Mouse (Mus musculus) retina, postnatal 1 day (tissue): ENCODE data around the gene Trove2.

Experiments used
- DNase-seq: peaks from one replicate; pipeline ENCODE4 v3.0.0-alpha.2; 2012

Trove2 gene

GRCm38 (mm10) chr1:143776446-143777411, at the start of gene Trove2, which contains the start of gene Uchl5:
TSS of gene Trove2 (minus strand) at chr1:143777068.
TSS of gene Uchl5 (plus strand) at chr1:143777272.
- peak; percentile 99 for DNase-seq

- DNase-seq: no peak
These were observed 45.8 kb upstream of the Trove2 start for GRCm38 (mm10) chr1:143822677-143823076.

DNA sequence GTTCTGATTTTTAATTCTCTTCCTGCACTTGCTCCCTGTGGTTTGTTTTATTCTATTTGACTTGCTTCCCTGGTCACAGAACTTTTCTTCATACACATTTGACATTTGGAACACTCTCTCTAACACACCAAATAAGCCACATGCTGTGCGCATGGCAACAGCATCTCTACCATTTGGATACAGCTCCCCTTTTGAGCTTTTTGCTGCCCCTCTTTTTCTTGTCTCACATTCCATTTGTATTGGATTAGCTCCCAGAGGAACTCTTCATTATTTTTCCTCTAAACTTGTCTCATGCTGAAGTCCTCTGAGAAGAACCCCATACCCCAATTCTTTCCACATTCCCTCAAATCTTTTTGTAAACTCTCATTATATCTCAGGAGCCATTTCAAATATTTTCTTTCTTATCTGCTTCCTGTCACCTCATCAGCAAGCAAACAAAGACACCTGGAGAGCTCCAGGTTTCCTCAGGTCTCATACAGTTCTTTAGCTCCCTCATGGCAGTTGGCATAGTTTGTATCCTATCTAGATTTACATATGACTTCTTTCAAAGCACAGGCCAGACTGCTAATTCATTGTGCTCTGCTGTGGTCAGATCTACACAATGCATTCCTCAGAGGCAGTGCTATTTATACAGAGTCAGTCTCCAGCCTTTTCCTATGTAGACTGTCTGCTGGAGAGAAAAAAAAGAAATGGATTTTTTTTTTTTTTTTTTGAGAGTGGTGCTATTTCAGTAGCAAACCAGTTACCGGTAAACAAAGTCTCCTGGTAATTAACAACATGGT, 43.4 kb upstream of the Trove2 start:
- DNase-seq: no peak

- DNase-seq: peak; percentile 83
These were observed 37.0 kb upstream of the Trove2 start for GRCm38 (mm10) chr1:143813676-143814360.

DNA sequence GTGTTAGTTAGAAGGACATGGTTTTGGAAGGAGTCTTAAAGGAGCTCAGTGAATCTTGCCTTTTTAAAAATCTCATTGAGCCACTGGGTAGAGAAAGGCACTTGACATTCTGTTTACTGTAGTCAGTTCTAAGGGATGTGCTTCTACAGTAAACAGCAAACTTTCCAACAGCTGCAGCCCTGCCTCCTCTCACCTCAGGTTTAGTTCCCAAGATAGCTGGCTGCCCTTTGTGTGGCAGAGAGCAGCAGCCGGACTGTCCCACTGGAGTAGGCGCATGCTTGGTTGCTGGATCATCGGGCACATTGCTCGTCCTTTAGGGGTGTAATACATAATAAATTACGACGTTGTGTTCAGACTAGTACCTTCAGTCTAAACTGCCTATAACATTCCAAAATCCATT, 32.2 kb upstream of the Trove2 start:
- no peak for DNase-seq

DNA sequence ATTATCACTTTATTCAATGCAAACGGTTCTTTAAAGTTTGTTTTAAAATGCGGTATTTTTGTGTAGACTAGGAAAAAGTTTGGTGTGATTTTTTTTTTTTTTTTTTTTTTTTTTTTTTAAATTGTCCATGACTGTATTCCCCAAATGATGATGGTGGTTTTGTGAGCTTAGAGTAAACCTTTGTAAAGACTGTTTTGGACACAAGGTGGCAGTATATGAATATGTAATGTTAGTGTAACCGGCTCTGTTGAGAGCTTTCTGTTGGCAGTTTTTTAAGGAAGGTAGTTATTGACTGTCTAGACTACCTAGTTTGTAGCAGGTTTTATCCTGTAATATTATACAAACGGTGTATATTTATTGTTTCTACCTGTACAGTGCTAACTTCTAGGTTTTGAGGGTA, 26.7 kb upstream of the Trove2 start:
- DNase-seq: peak; percentile 82

GRCm38 (mm10) chr1:143788584-143789227, 11.8 kb upstream of the Trove2 start:
- DNase-seq: peak; percentile 29

DNA sequence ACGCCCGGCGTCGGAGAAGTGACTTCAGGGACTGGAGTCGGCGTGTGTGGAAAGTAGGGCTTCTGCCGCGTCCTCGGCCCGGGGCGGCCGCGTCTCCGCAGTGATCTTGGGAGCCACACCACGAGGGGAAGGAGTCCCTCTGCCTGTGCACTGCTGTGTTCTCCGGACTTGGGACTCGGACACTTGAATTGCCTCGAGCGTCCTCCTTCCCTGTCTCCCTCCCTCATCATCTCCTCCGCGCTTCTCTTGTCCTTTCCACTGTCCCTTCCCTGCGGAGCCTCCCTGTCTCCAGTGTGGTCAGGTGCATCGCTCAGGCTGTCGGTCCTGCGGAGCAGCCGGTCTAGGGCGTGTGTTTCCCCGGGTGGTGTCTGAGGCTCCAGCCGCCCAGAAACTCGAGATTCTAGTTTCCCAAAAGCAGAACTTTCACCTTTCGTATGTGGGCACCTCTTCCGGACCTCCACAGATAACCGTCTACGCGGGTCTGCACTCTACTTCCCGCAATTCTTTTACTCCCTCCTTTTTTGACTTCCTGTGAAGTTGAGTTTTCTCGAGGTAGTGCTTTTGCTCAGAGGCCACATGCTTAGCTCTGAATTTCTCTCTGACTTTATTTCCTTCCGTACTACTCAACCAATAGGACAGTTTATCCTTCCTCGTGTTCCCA, 820 bp upstream of the Trove2 start:
- DNase-seq: no peak

DNA sequence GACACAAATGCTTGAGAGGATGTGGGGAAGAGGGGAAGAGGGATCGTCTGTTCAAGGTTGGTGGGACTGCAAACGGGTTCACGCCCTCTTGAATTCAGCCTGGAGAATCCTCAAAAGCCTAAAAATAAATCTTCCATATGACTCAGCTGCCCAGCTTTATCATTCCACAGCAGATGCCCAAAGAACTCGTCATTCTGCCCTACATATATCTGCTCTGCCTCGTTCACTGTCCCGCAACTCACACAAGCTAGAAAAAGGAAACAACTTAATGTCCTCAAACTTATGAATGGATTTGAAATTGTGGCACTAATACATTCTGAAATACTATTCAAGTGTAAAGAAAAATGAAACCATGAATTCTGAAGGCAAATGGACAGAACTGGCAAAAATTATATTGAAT, 3.0 kb downstream of the Trove2 start:
- DNase-seq: no peak

DNA sequence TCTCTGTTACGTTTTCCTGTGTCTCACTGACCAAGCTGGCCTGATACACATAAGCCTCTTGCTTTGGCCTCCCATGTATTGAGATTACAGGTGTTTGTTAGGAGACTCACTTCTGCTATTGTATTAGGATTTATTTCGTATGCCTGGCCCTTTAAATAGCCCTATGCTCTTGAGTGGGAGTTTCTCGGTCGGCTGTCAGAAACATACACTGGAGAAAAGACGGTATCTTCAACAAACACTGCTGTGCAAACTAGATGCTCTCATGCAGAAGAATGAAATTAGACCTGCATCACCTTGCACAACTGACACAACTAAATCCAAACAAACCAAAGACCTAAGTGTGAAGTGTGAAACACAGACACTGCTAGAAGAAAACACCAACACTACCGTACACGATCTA, 3.8 kb downstream of the Trove2 start:
- peak; percentile 7 for DNase-seq

DNA sequence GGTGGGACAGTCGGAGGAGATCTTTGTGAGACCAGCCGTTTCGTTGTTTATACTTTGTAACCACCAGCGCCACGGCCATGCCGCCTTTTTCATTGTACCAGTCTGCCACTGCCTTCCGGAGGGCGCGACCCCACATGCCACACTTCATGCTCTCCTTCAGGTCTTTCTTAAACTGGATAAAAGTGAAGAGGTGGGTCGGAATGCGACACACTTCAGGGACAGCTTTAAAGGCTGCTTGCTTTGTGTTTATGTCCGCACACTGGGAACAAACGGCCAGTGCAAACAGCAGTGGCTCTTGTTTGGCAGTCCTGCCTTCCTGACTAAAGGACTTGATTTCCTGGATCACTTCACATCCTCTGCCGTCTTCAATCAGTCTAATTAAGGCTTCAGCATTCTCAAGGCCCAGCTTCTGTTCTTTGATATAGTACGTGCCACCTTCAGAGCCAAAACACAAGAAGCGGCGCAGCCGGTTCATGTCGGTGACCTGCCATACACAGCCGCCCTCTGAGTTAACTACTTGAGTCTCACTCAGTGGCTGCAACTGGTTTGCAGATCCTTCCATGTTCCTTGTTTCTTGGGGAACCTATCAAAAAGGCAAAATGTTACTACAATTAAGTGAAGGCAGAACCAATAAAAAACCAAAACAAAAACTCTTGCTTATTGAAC, 6.3 kb downstream of the Trove2 start:
- peak; percentile 11 for DNase-seq

- no peak for DNase-seq
These were observed 10.6 kb downstream of the Trove2 start for GRCm38 (mm10) chr1:143766238-143766637.

DNA sequence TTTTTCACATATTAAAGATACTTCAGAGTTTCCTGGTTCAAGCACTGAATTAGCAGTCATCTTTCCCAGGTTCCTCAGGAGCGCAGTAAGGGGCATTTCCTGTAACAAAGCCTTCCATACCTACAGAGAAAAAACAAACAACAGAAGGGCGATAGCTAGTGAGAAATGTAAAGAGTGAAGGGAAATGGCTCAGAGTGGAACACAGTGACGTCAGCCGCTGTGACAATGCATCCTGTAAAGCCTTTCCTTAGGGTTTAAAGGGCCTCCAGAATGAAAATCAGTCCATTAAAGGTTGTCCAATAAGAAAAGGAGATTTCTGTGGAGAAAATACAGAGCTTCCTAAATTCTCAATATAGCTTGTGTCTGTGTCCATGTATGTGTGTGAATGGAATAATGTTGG, 11.1 kb downstream of the Trove2 start:
- DNase-seq: no peak

DNA sequence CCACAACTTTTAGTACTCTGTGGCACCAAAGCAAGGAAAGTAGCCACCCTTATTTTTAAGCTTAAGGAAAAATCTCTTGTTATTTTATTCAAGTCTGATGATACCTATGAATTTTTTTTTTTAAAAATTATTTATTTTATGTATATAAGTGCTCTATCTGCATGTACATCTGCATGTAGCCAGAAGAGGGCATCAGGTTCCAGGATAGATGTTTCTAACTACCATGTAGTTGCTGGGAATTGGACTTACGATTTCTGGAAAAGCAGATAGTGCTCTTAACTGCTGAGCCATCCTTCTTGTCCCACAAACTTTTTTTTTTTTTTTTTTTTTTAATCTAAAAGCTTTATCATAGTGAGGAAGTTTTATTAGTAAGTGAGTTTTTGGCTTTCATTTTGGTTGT, 12.4 kb downstream of the Trove2 start:
- no peak for DNase-seq

DNA sequence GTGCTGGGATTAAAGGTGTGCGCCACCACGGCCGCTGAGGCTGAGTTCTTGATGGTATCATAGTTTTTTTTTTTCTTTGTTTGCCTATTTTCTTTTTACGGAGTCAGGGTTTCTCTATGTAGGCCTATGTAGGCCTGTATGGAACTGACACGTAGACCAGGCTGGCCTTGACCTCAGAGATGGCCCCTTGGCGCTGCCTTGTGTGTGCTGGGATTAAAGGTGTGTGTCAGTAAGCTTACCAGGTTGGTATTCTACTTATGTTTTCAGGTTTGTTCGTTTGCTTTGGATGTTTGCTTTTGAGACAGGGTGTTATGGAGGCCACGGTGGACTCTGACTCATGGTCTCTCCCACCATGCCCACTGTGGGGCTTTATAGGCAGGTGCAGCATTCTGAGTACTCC, 14.7 kb downstream of the Trove2 start:
- DNase-seq: no peak

GRCm38 (mm10) chr1:143745871-143746270, 31.0 kb downstream of the Trove2 start:
- no peak for DNase-seq

- DNase-seq: peak; percentile 86
These were observed 34.7 kb downstream of the Trove2 start for GRCm38 (mm10) chr1:143742186-143742585.

GRCm38 (mm10) chr1:143741331-143741730, 35.5 kb downstream of the Trove2 start:
- no peak for DNase-seq

DNA sequence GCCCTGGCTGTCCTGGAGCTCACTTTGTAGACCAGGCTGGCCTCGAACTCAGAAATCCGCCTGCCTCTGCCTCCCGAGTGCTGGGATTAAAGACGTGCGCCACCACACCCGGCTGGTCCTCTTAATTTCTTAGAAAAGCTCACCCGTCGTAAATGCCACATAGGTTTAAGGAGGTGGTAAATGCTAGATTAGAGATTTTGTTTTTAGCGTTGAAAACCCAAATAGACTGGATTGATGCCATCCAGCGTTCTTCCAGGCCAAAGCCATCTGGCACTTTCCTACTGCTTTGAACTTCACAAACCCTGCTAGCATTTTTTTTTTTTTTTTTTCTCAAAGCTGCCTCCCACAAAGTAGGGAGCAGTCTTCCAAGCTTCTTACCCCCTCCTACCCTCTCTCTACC, 36.3 kb downstream of the Trove2 start:
- no peak for DNase-seq

GRCm38 (mm10) chr1:143739361-143740350, 37.2 kb downstream of the Trove2 start:
- peak; percentile 89 for DNase-seq
